Mouse (Mus musculus): ENCODE measurements around the gene Nup43. TPM values are rescaled to one million over a fixed set of nuclear protein-coding genes. Genes with fewer than 3 reads are reported as not detected.

Gene Nup43
- total and polyA plus RNA-seq, 3 experiments, result 47.9 to 117 (median 73.5) TPM

DNA sequence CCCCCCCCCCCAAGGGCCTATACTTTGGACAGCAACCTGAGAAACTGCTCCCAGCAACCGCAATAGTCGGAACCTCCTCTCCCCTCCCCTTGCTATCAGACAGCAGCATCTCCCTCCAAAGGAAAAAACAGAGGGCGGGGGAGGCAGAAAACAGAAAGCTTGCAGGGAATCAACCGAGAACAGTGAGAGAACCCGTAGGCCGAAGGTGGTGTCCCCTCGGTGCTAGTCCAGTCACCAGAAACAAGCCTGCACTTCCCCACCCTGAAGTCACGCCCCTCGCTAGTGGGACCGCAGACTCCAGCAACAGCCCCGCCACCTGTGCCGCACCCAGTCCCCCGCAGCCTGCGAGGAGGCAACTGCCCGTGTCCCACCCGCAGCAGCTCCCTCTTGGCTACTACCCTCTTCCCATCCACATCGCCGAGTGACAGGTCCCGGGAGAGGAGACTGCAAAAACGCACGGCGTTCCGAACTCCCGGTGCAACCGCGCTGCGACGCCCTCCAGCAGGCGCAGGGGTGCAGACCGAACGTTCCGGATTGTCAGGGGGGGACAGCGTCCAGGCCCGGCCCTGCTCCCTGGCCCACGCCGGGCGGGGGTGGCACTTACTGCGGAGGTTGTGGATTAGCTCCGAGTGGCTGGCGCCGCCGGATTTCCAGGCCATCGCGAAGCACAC is 4.7 kb upstream of the Nup43 start:
- Histone ChIP-seq H3K4me2 (ENCODE audit: insufficient read depth, low read depth, poor library complexity, severe bottlenecking) (peak overlapping the region; percentile 47; the same call in 1 of the 2 replicates), H3K36me3 (replicated peaks in 1 of 2; ENCODE audit: control insufficient read depth in 1 of 2, insufficient read depth in 1 of 2, low read length in 1 of 2) (peaks cover 0 to 13% of the 10 kb centered on the region in 2 experiments), H3K9me3 (replicated peaks; ENCODE audit: low read length) (no peaks in the 10 kb centered on the region), H3K4me1 (ENCODE audit: control insufficient read depth in 1 of 2, insufficient read depth in 2 of 2) (peaks cover 0 to 15% of the 10 kb centered on the region in 2 experiments; a peak in 2 of 4 replicates), H3K9ac (ENCODE audit: insufficient read depth, low read depth) (peak overlapping the region; percentile 53), H3K79me2 (replicated peaks; ENCODE audit: control insufficient read depth, extremely low read depth, insufficient read depth, poor library complexity, severe bottlenecking) (peaks cover 41% of the 10 kb centered on the region), H3K4me3 (replicated peaks in 1 of 3; ENCODE audit: low read depth in 2 of 3, low read length in 2 of 3, poor library complexity in 1 of 3) (peak overlapping the region; percentile 80 to 91 (median 81)), H3K27ac (ENCODE audit: insufficient read depth, low read depth) (peak overlapping the region; percentile 67), H3K27me3 (replicated peaks) (no peaks in the 10 kb centered on the region)
- TF ChIP-seq PAX5 (IDR thresholded peaks at IDR 0.05; ENCODE audit: low read length) (no peak), USF1 (IDR thresholded peaks at IDR 0.05; ENCODE audit: low read depth, low read length) (no peak), USF2 (conservative IDR thresholded peaks at IDR 0.05; ENCODE audit: low read depth, low read length) (no peak), NRF1 (IDR thresholded peaks at IDR 0.05; ENCODE audit: low read depth, low read length) (0 out of 2 replicates have a peak, but pooled peaks have one; percentile 24), GABPA (IDR thresholded peaks at IDR 0.05; ENCODE audit: insufficient replicate concordance, low read depth, low read length) (no peak), MEF2A (IDR thresholded peaks at IDR 0.05; ENCODE audit: borderline replicate concordance, low read depth, low read length) (peak; percentile 57; the same call in 1 of the 2 replicates), BHLHE40 (IDR thresholded peaks at IDR 0.05; ENCODE audit: low read depth, low read length) (peak; percentile 41; the same call in 1 of the 2 replicates), ZMIZ1 (IDR thresholded peaks at IDR 0.05; ENCODE audit: low read depth, low read length) (0 out of 2 replicates have a peak, but pooled peaks have one; percentile 20), KAT2A (IDR thresholded peaks at IDR 0.05; ENCODE audit: insufficient replicate concordance, low read length) (no peak; the same call in 1 of the 2 replicates), CTCF (conservative IDR thresholded peaks at IDR 0.05 in 1 of 2, IDR thresholded peaks at IDR 0.05 in 1 of 2; ENCODE audit: low read depth in 2 of 2, low read length in 2 of 2) (no peak), NELFE (IDR thresholded peaks at IDR 0.05; ENCODE audit: low read depth, low read length) (no peak), TBP (conservative IDR thresholded peaks at IDR 0.05; ENCODE audit: low read depth, low read length) (0 out of 2 replicates have a peak, but pooled peaks have one; percentile 22), CHD2 (IDR thresholded peaks at IDR 0.05; ENCODE audit: low read length) (no peak), POLR2AphosphoS2 (IDR thresholded peaks at IDR 0.05; ENCODE audit: low read depth, low read length) (no peak), E2F4 (IDR thresholded peaks at IDR 0.05; ENCODE audit: insufficient replicate concordance, low read depth, low read length) (no peak), POLR2A (IDR thresholded peaks at IDR 0.05; ENCODE audit: low read depth, low read length) (no peak), CHD1 (IDR thresholded peaks at IDR 0.05; ENCODE audit: low read depth, low read length) (no peak), MAX (IDR thresholded peaks at IDR 0.05; ENCODE audit: low read length) (no peak), JUND (conservative IDR thresholded peaks at IDR 0.05; ENCODE audit: low read depth, low read length) (no peak), MAZ (IDR thresholded peaks at IDR 0.05; ENCODE audit: low read depth, low read length) (peak; percentile 98), MYC (IDR thresholded peaks at IDR 0.05; ENCODE audit: low read depth, low read length) (0 out of 2 replicates have a peak, but pooled peaks have one; percentile 18), RAD21 (IDR thresholded peaks at IDR 0.05; ENCODE audit: low read depth, low read length) (no peak), ELF1 (IDR thresholded peaks at IDR 0.05; ENCODE audit: low read depth, low read length) (peak; percentile 10; the same call in 1 of the 2 replicates), TCF12 (IDR thresholded peaks at IDR 0.05; ENCODE audit: low read depth, low read length) (no peak; the same call in 1 of the 2 replicates), RCOR1 (conservative IDR thresholded peaks at IDR 0.05; ENCODE audit: low read depth, low read length) (no peak; the same call in 1 of the 2 replicates), MAFK (IDR thresholded peaks at IDR 0.05; ENCODE audit: insufficient replicate concordance, low read length) (no peak), SIN3A (IDR thresholded peaks at IDR 0.05; ENCODE audit: low read length) (peak; percentile 83; the same call in 1 of the 2 replicates), EP300 (IDR thresholded peaks at IDR 0.05; ENCODE audit: low read length) (peak; percentile 40; the same call in 1 of the 2 replicates), MXI1 (IDR thresholded peaks at IDR 0.05; ENCODE audit: low read depth, low read length) (peak; percentile 80), HCFC1 (IDR thresholded peaks at IDR 0.05; ENCODE audit: low read depth, low read length) (peak; percentile 68), UBTF (IDR thresholded peaks at IDR 0.05; ENCODE audit: low read depth, low read length) (peak; percentile 69; the same call in 1 of the 2 replicates), SMC3 (IDR thresholded peaks at IDR 0.05; ENCODE audit: low read depth, low read length) (no peak), ETS1 (conservative IDR thresholded peaks at IDR 0.05; ENCODE audit: low read depth, low read length) (peak; percentile 30; the same call in 1 of the 2 replicates), ZC3H11A (IDR thresholded peaks at IDR 0.05; ENCODE audit: low read depth, low read length) (no peak), JUN (IDR thresholded peaks at IDR 0.05; ENCODE audit: insufficient read depth, low read depth, low read length) (no peak), IRF4 (IDR thresholded peaks at IDR 0.05; ENCODE audit: low read depth, low read length) (peak; percentile 52), ZKSCAN1 (IDR thresholded peaks at IDR 0.05; ENCODE audit: borderline replicate concordance, low read depth, low read length) (no peak), ZNF384 (IDR thresholded peaks at IDR 0.05; ENCODE audit: low read depth, low read length) (no peak)
- in situ Hi-C loops (cut with MboI; ENCODE audit: low pct_ligation_motif_present, low pct_unique_long_range_greater_than_20kb, low sequenced_read_pairs) (no loop called here), dilution Hi-C loops (cut with MboI; ENCODE audit: extremely low pct_ligation_motif_present, extremely low pct_unique_long_range_greater_than_20kb, low sequenced_read_pairs) (no loop called here)
- DNase-seq (ENCODE audit: extremely low read depth), result peak; percentile 88
